Mouse (Mus musculus): ENCODE data around the gene Spocd1. TPM values are rescaled to one million over a fixed set of nuclear protein-coding genes. Genes with fewer than 3 reads are reported as not detected.

The Spocd1 gene
- polyA plus RNA-seq, 1 experiment: not detected

GRCm38 (mm10) chr4:129977256-129977655, 48.2 kb downstream of the Spocd1 start:
- Histone ChIP-seq H3K4me3 (ENCODE audit: insufficient read depth, low read depth, low read length) (no peak overlapping the region), H3K27ac (replicated peaks; ENCODE audit: low read depth, low read length) (no peak overlapping the region), H3K4me1 (ENCODE audit: control insufficient read depth, insufficient read depth, insufficient read length, low read length) (no peaks in the 10 kb centered on the region)

- H3K4me1 ChIP-seq (ENCODE audit: control insufficient read depth, insufficient read depth, insufficient read length, low read length): no peaks in the 10 kb centered on the region
- H3K4me3 ChIP-seq (ENCODE audit: insufficient read depth, low read depth, low read length): no peak overlapping the region
- no peak overlapping the region for H3K27ac ChIP-seq (replicated peaks; ENCODE audit: low read depth, low read length)
Observed at GRCm38 (mm10) chr4:129978227-129978626, 49.2 kb downstream of the Spocd1 start.

- H3K4me3 ChIP-seq (ENCODE audit: insufficient read depth, low read depth, low read length): no peak overlapping the region
- H3K27ac ChIP-seq (replicated peaks; ENCODE audit: low read depth, low read length): no peak overlapping the region
- H3K4me1 ChIP-seq (ENCODE audit: control insufficient read depth, insufficient read depth, insufficient read length, low read length): no peaks in the 10 kb centered on the region
Observed at GRCm38 (mm10) chr4:129978930-129979329, 49.9 kb downstream of the Spocd1 start.

- no peak overlapping the region for H3K4me3 ChIP-seq (ENCODE audit: insufficient read depth, low read depth, low read length)
- no peaks in the 10 kb centered on the region for H3K4me1 ChIP-seq (ENCODE audit: control insufficient read depth, insufficient read depth, insufficient read length, low read length)
- no peak overlapping the region for H3K27ac ChIP-seq (replicated peaks; ENCODE audit: low read depth, low read length)
Observed at GRCm38 (mm10) chr4:129981657-129982056, 52.6 kb downstream of the Spocd1 start.

- Histone ChIP-seq H3K27ac (replicated peaks; ENCODE audit: low read depth, low read length) (no peak overlapping the region), H3K4me3 (ENCODE audit: insufficient read depth, low read depth, low read length) (no peak overlapping the region), H3K4me1 (ENCODE audit: control insufficient read depth, insufficient read depth, insufficient read length, low read length) (peaks cover 4% of the 10 kb centered on the region; the same call in 1 of the 2 replicates)
Observed at GRCm38 (mm10) chr4:129983046-129983445, 54.0 kb downstream of the Spocd1 start.

- Histone ChIP-seq H3K4me1 (ENCODE audit: control insufficient read depth, insufficient read depth, insufficient read length, low read length) (peaks cover 4% of the 10 kb centered on the region; the same call in 1 of the 2 replicates), H3K27ac (replicated peaks; ENCODE audit: low read depth, low read length) (no peak overlapping the region), H3K4me3 (ENCODE audit: insufficient read depth, low read depth, low read length) (peak overlapping the region; percentile 30; the same call in 1 of the 2 replicates)
Observed at GRCm38 (mm10) chr4:129983764-129984420, 54.8 kb downstream of the Spocd1 start.

GRCm38 (mm10) chr4:129984421-129985061, 55.5 kb downstream of the Spocd1 start, which contains the start of gene Adgrb2:
Gene Adgrb2, plus strand, starts transcription at chr4:129984870.
- Histone ChIP-seq H3K4me1 (ENCODE audit: control insufficient read depth, insufficient read depth, insufficient read length, low read length) (peaks cover 4% of the 10 kb centered on the region; the same call in 1 of the 2 replicates), H3K4me3 (ENCODE audit: insufficient read depth, low read depth, low read length) (peak within 1 kb of the TSS; percentile 57), H3K27ac (replicated peaks; ENCODE audit: low read depth, low read length) (no peak within 1 kb of the TSS)

- H3K4me1 ChIP-seq (ENCODE audit: control insufficient read depth, insufficient read depth, insufficient read length, low read length): peaks cover 4% of the 10 kb centered on the region; the same call in 1 of the 2 replicates
- no peak overlapping the region for H3K27ac ChIP-seq (replicated peaks; ENCODE audit: low read depth, low read length)
- peak overlapping the region; percentile 44 for H3K4me3 ChIP-seq (ENCODE audit: insufficient read depth, low read depth, low read length)
Observed at GRCm38 (mm10) chr4:129985161-129985670, 56.2 kb downstream of the Spocd1 start.

- Histone ChIP-seq H3K4me3 (ENCODE audit: insufficient read depth, low read depth, low read length) (peak overlapping the region; percentile 20; the same call in 1 of the 2 replicates), H3K4me1 (ENCODE audit: control insufficient read depth, insufficient read depth, insufficient read length, low read length) (peaks cover 4% of the 10 kb centered on the region; the same call in 1 of the 2 replicates), H3K27ac (replicated peaks; ENCODE audit: low read depth, low read length) (no peak overlapping the region)
Observed at GRCm38 (mm10) chr4:129985671-129986441, 56.8 kb downstream of the Spocd1 start.

GRCm38 (mm10) chr4:129987825-129988504, 58.9 kb downstream of the Spocd1 start:
- H3K4me3 ChIP-seq (ENCODE audit: insufficient read depth, low read depth, low read length): peak overlapping the region; percentile 41
- H3K27ac ChIP-seq (replicated peaks; ENCODE audit: low read depth, low read length): no peak overlapping the region
- peaks cover 4% of the 10 kb centered on the region; the same call in 1 of the 2 replicates for H3K4me1 ChIP-seq (ENCODE audit: control insufficient read depth, insufficient read depth, insufficient read length, low read length)

- Histone ChIP-seq H3K4me3 (ENCODE audit: insufficient read depth, low read depth, low read length) (no peak overlapping the region), H3K27ac (replicated peaks; ENCODE audit: low read depth, low read length) (no peak overlapping the region), H3K4me1 (ENCODE audit: control insufficient read depth, insufficient read depth, insufficient read length, low read length) (peaks cover 4% of the 10 kb centered on the region; the same call in 1 of the 2 replicates)
Observed at GRCm38 (mm10) chr4:129989925-129990324, 60.9 kb downstream of the Spocd1 start.

- no peak overlapping the region for H3K27ac ChIP-seq (replicated peaks; ENCODE audit: low read depth, low read length)
- no peaks in the 10 kb centered on the region for H3K4me1 ChIP-seq (ENCODE audit: control insufficient read depth, insufficient read depth, insufficient read length, low read length)
- H3K4me3 ChIP-seq (ENCODE audit: insufficient read depth, low read depth, low read length): no peak overlapping the region
Observed at GRCm38 (mm10) chr4:129992720-129993119, 63.7 kb downstream of the Spocd1 start.

GRCm38 (mm10) chr4:129993213-129993612, 64.2 kb downstream of the Spocd1 start:
- H3K4me3 ChIP-seq (ENCODE audit: insufficient read depth, low read depth, low read length): no peak overlapping the region
- no peak overlapping the region for H3K27ac ChIP-seq (replicated peaks; ENCODE audit: low read depth, low read length)
- no peaks in the 10 kb centered on the region for H3K4me1 ChIP-seq (ENCODE audit: control insufficient read depth, insufficient read depth, insufficient read length, low read length)

GRCm38 (mm10) chr4:129993944-129994695, 65.1 kb downstream of the Spocd1 start:
- H3K4me1 ChIP-seq (ENCODE audit: control insufficient read depth, insufficient read depth, insufficient read length, low read length): no peaks in the 10 kb centered on the region
- H3K27ac ChIP-seq (replicated peaks; ENCODE audit: low read depth, low read length): no peak overlapping the region
- no peak overlapping the region for H3K4me3 ChIP-seq (ENCODE audit: insufficient read depth, low read depth, low read length)
